Mouse (Mus musculus) B cell, adult 2 months (primary cell): ENCODE data around the gene Dnajc27.

Experiments
- DNase-seq, 2 experiments: peaks; one replicate each; pipeline ENCODE4 v3.0.0; 2022

Dnajc27 gene

GRCm38 (mm10) chr12:4107383-4107782 is 25.0 kb downstream of the Dnajc27 start:
- peak; percentile 64 to 66 for DNase-seq

- no peak for DNase-seq
Observed at GRCm38 (mm10) chr12:4116132-4116531, 33.7 kb downstream of the Dnajc27 start.

- DNase-seq = no peak
Observed at GRCm38 (mm10) chr12:4117136-4117535, 34.8 kb downstream of the Dnajc27 start.

DNA sequence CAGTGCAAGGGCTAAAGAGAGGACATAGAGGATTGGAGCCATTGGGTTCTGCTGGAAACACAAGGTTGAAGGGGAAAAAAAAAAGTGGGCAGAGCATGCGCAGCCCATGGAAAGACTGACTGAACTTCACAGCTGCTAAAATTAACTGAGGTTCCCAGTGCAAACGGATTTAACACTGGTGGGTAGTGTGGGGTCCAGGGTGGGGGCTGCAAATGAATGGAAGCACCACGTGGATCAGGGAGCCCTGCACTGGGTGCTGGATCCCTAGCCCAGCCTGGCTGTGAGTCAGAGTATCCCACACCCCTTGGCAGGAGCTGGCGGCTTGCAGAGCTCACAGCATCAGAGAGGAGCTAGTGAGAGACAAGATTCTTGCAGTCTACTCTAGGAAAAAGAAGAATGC is 35.2 kb downstream of the Dnajc27 start:
- DNase-seq = no peak

- no peak for DNase-seq
Observed at GRCm38 (mm10) chr12:4127346-4127745, 45.0 kb downstream of the Dnajc27 start.

DNA sequence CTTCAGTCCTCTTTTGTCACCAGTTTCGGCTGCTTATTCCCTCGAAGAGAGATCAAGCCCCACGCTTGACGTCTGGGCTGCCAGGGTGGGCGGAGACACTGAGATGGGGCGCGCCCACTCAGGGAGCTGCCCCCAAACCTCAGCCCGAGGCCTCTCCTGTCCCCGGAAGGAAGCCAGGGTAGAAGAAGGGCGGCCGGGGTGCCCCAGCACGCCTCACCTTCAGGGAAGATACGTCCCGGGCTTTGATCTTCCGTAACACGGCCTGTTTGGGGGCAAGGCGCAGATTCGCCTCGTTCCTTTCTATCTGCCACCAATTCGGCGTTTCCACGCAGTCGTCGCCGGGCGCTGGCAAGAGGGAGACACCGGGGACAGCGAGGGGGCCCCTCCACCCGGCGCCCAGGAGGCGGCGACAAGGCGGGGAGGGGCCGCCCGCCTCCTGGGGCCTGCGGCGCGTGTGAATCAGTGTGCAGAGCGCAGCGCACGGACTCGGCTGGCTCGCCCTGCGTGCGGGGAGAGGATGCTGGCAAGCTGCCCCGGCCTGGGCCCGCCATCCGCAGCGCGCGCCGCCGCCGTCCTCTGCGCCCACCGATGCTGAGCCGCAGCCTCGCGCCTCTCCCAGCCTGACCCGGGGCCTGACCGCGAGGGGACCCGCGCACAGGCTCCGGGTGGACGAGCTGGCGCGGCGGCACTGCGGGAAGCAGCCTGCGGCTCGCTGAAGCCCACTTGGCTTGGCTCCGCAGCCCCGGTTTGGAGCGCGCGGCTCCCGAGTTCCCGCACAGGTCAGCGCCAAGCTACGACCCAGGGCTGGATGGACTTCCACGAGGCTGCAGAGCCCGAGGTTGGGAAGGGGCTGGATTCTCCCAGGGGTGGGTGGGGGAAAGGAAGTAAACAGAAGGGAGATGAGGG is 50.8 kb downstream of the Dnajc27 start, which contains the start of gene Adcy3:
Gene Adcy3 (plus strand): TSS at position 163 of the 906 bp plus-strand sequence.
- peak; percentile 71 to 72 for DNase-seq

GRCm38 (mm10) chr12:4133847-4134212 is 51.4 kb downstream of the Dnajc27 start:
- peak in 1 of 2 experiments; percentile 2 for DNase-seq

- DNase-seq = no peak
Observed at GRCm38 (mm10) chr12:4143179-4143578, 60.8 kb downstream of the Dnajc27 start.

DNA sequence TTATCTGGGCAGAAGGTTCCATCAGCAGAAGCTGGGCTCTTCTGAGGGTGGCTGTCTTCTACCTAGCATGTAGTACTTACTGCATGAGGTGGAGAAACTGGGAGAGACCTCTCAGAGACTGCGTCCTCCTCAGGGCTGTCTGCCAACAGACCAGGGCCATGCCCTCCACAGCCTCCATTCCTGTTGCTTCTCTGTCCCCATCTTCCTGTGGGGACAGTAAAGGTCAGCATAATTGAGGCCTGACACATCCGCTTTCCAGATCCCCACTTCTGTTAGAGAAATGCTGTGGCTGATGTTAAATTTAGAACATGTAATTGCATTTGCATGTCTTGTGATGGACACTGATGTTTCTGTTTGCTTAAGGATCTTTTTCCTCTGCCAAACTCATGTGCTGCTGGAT is 68.6 kb downstream of the Dnajc27 start:
- DNase-seq = no peak

GRCm38 (mm10) chr12:4151969-4152368 is 69.6 kb downstream of the Dnajc27 start:
- no peak for DNase-seq

DNA sequence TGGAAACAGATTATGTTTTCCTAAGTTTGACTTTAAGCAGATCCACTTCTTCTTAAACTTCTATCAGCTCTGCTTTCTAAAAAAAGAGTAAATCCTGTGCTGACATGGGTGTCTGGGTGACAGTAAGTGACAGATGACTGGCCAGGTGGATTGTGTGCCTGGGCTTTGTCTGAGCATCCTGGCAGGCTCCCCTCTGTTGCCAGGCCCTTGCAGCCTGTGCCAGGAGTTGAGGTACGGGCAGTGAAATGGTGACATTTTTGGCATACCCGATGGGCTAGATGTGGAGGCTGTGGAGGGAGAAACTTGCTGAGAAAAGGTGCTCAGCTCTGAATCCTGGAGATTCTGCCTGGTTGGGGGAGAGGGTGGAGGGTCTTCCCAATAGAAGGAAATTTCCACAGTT is 75.1 kb downstream of the Dnajc27 start:
- no peak for DNase-seq

- DNase-seq = no peak
Observed at GRCm38 (mm10) chr12:4158179-4158578, 75.8 kb downstream of the Dnajc27 start.

- no peak for DNase-seq
Observed at GRCm38 (mm10) chr12:4158868-4159632, 76.7 kb downstream of the Dnajc27 start.
